ENCODE assay signal across 10 mouse cellular contexts in the genomic region with DNA sequence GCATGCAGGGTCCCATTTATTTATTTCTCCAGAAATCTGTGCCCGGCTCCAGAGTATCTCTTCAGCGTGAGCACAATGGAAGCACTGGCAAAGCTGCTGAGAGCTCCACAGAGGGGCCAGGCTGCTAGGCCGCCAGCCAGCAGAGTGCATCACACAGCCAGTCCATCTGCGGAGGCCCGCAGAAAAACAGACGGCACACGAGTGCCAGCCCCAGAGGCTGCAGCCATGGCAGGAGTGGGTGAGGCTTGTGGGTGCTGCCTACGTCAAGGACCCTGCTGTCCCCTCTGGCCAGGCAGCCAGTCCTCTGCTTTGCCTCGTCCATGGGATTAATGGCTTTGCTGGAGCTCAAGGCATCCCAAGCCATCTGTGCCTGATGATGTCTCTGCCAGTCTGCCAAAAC. TPM values are rescaled to one million over a fixed set of nuclear protein-coding genes. Genes with fewer than 3 reads are reported as not detected.
DNase-seq lines count a peak whose midpoint lies in the region; ATAC-seq and TF ChIP-seq lines count a peak whose summit lies in the region.
"Had no signal": no experiment of that assay in that cellular context is flagged by ENCODE, and none has a peak within 500 bp of the region (broad histone marks: within the 10 kb centered on the region; RNA-seq: fewer than 3 reads in every experiment).

No protein-coding gene starts in this region.

- TF ChIP-seq CTCF in midbrain, postnatal 0 days (IDR thresholded peaks at IDR 0.05): no peak

- H3K36me3 ChIP-seq in forebrain, embryonic 16.5 days (ENCODE audit: control insufficient read depth, insufficient read depth): no peaks in the 10 kb centered on the region
- no peaks in the 10 kb centered on the region for H3K36me3 ChIP-seq in midbrain, postnatal 0 days (ENCODE audit: insufficient read depth, low read length)
- H3K36me3 ChIP-seq: stomach, embryonic 15.5 days had no signal

- DNase-seq in layer of hippocampus, postnatal 10 days (ENCODE audit: low spot score in 2 of 2): peak; percentile 57 to 71
- no peak for DNase-seq in layer of hippocampus, adult 9-11 months
- DNase-seq in cerebellum, adult 8-10 months: peak; percentile 64
- peak; percentile 85 for DNase-seq in midbrain, postnatal 0 days (ENCODE audit: low spot score)
- DNase-seq in natural killer cell, adult 2 months (ENCODE audit: low spot score in 2 of 2): no peak
- no peak for DNase-seq in urinary bladder, postnatal 36 days (ENCODE audit: low spot score in 2 of 2)
- DNase-seq: gastrocnemius, postnatal 10 days had no signal

- 0 out of 2 replicates have a peak overlapping the region, but pooled peaks have one; percentile 36 for H3K9ac ChIP-seq in forebrain, embryonic 16.5 days (replicated peaks; ENCODE audit: low read depth, low read length)
- H3K9ac ChIP-seq in midbrain, postnatal 0 days (replicated peaks; ENCODE audit: low read length, poor library complexity, severe bottlenecking): 0 out of 2 replicates have a peak overlapping the region, but pooled peaks have one; percentile 8
- H3K9ac ChIP-seq: stomach, embryonic 15.5 days had no signal

- H3K27me3 ChIP-seq in forebrain, embryonic 16.5 days (replicated peaks; ENCODE audit: control insufficient read depth, insufficient read depth, low read length): no peaks in the 10 kb centered on the region
- no peaks in the 10 kb centered on the region for H3K27me3 ChIP-seq in midbrain, postnatal 0 days (ENCODE audit: insufficient read depth, low read length)
- H3K27me3 ChIP-seq: Patski; stomach, embryonic 15.5 days had no signal

- H3K4me3 ChIP-seq in forebrain, embryonic 16.5 days (replicated peaks; ENCODE audit: low read length): no peak overlapping the region
- H3K4me3 ChIP-seq in midbrain, postnatal 0 days (ENCODE audit: low read depth, low read length): no peak overlapping the region
- H3K4me3 ChIP-seq: stomach, embryonic 15.5 days had no signal

- H3K4me1 ChIP-seq in forebrain, embryonic 16.5 days (replicated peaks; ENCODE audit: control insufficient read depth, insufficient read depth, low read length): peaks cover 86% of the 10 kb centered on the region
- peaks cover 44% of the 10 kb centered on the region for H3K4me1 ChIP-seq in midbrain, postnatal 0 days (ENCODE audit: insufficient read depth, low read length)

- peak; percentile 84 for ATAC-seq in forebrain, embryonic 16.5 days
- peak; percentile 57; the same call in 1 of the 2 replicates for ATAC-seq in midbrain, postnatal 0 days (ENCODE audit: low FRiP score)
- ATAC-seq: Patski had no signal

- peak overlapping the region; percentile 84 for H3K27ac ChIP-seq in forebrain, embryonic 16.5 days (ENCODE audit: low read length)
- peak overlapping the region; percentile 68 for H3K27ac ChIP-seq in midbrain, postnatal 0 days (ENCODE audit: low read depth, low read length)
- H3K27ac ChIP-seq: stomach, embryonic 15.5 days had no signal

- no peaks in the 10 kb centered on the region for H3K9me3 ChIP-seq in forebrain, embryonic 16.5 days (ENCODE audit: control insufficient read depth, low read length)
- no peaks in the 10 kb centered on the region for H3K9me3 ChIP-seq in midbrain, postnatal 0 days (ENCODE audit: low read length)
- H3K9me3 ChIP-seq: stomach, embryonic 15.5 days had no signal

- 23% methylated on average over 9 of the region's 9 CpGs for WGBS in forebrain, embryonic 16.5 days
- 49% methylated on average over 9 of the region's 9 CpGs for WGBS in midbrain, postnatal 0 days

- H3K4me2 ChIP-seq in forebrain, embryonic 16.5 days (ENCODE audit: low read length): 0 out of 2 replicates have a peak overlapping the region, but pooled peaks have one; percentile 4
- no peak overlapping the region for H3K4me2 ChIP-seq in midbrain, postnatal 0 days (ENCODE audit: low read depth, low read length, poor library complexity, severe bottlenecking)
- H3K4me2 ChIP-seq: stomach, embryonic 15.5 days had no signal

RNA-seq across cellular contexts. Expression of a gene that starts 19.8 kb away (rescaled TPM):
- 100 to 1,000 TPM; 115 to 128 TPM for total RNA-seq in layer of hippocampus, postnatal 10 days (2021)
- polyA plus RNA-seq in forebrain, embryonic 16.5 days (2015; fragmentation: Nextera tagmentation; extraction: Ambion mirVana): 52.6 and 56.6 TPM in 2 replicates
- total RNA-seq in midbrain, postnatal 0 days (2014; rRNA removed): 130 and 134 TPM in 2 replicates
- 44.0 and 51.7 TPM in 2 replicates for polyA plus RNA-seq in midbrain, postnatal 0 days (2015; fragmentation: Nextera tagmentation; extraction: Ambion mirVana)

Comparison
In these comparisons a context has a peak if more than half of its experiments do, and no peak if none do; other contexts are left out.
1. DNase-seq: peak in layer of hippocampus, postnatal 10 days (2 of 2), cerebellum, adult 8-10 months (single experiment) and midbrain, postnatal 0 days (single experiment); none in layer of hippocampus, adult 9-11 months (single experiment), natural killer cell, adult 2 months (0 of 2) and urinary bladder, postnatal 36 days (0 of 2).